Mouse (Mus musculus) left cerebral cortex, adult 18-20 months (tissue): ENCODE results near the gene Bcas3. TPM values are rescaled to one million over a fixed set of nuclear protein-coding genes. Genes with fewer than 3 reads are reported as not detected.

ENCODE experiments used
- DNase-seq, 2 experiments: peaks; one replicate each; pipeline ENCODE4 v3.0.0; 2021 to 2022; ENCODE audit warnings: low spot score in 2 of 2, mixed read lengths in 1 of 2
- total RNA-seq, 2 experiments: library from RNA; stranded (reverse); gene quantifications; 2 replicates each; pipeline ENCODE4 v1.2.3; 2021

Gene Bcas3
- total RNA-seq, 2 experiments from 2014 or later = 73.4 to 75.9 TPM

- no peak for DNase-seq
Measured at GRCm38 (mm10) chr11:85525979-85526775, 173.2 kb downstream of the Bcas3 start.

- no peak for DNase-seq
Measured at GRCm38 (mm10) chr11:85527261-85527660, 174.3 kb downstream of the Bcas3 start.

GRCm38 (mm10) chr11:85529531-85530285, 176.7 kb downstream of the Bcas3 start:
- no peak for DNase-seq

DNA sequence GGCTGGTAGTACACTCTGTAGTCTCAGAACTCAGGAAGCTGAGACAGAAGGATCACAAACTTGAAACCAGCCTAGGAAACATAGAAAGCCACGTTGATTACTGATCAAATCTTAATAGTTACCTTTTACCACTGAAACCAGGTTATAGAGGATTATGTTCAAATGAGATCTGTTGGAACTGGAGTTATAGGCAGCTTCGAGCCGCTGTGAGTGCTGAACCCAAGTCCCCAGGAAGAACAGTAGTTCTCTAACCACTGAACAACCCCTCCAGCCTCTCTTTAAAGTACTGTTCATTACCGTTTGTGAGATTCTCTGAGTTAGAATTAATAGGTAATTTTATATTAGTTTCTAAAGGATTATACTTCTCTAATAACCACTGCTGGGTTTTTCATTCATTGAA, 188.0 kb downstream of the Bcas3 start:
- no peak for DNase-seq

- DNase-seq = no peak
Measured at GRCm38 (mm10) chr11:85543311-85543710, 190.3 kb downstream of the Bcas3 start.

GRCm38 (mm10) chr11:85545602-85546001, 192.6 kb downstream of the Bcas3 start:
- DNase-seq = no peak

DNA sequence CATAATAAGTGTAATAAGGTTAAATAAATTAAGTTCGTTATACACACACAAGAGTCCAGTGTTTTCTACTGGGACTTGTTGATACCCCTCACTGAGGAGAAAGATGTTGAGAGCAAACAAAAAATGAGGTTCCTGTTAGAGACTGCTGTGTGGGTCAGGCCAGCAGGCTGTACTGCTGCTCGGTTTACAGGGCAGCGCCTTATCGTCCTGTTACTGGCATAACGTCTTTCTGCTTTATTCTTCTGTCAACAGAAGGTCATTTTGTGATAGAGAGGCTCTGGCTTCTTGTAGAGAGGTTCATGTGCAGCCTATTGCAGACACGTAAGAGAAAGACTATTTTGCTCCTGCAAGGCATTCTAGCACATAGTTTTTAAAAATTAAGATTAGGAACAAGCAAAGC, 195.0 kb downstream of the Bcas3 start:
- no peak for DNase-seq

DNA sequence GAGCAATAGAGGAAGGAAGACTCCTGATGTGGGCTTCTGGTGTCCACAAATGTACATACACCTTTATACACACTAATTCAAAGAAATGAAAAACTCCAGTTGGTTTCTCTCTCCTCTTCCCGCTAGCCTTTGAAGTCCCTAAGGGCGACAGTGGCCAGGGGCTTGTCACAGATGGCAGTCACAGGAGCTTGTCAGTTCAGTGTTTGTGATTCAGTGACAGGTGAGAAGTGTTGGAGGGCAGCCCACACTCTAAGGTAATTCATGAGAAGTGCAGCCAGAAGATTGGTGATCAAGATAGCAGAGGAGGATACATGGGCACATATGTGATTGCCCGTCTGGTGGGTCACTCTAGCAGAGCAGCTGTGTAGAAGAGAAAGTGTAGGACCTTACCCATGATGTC, 196.7 kb downstream of the Bcas3 start:
- DNase-seq = no peak

- DNase-seq = no peak
Measured at GRCm38 (mm10) chr11:85555066-85555465, 202.1 kb downstream of the Bcas3 start.

DNA sequence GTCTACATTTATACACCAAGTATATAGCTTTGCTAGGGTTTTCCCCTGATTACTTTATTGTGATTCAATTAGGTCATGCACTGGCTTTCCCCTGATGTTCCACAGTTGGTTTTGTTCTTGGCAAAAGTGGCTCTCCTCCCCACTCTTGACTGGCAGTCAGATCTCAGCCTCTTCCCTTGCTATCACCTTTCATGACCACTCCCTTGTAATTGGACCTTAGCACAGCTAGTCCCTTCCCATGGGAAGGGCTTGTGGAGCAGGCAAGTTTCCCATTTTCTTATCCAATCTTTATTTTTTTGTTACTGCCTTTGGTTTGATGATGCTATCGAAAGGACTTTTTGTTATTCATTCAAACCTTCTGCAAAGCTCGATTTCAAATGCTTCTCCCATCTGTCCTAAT, 202.8 kb downstream of the Bcas3 start:
- no peak for DNase-seq

- no peak for DNase-seq
Measured at GRCm38 (mm10) chr11:85565068-85565467, 212.1 kb downstream of the Bcas3 start.

DNA sequence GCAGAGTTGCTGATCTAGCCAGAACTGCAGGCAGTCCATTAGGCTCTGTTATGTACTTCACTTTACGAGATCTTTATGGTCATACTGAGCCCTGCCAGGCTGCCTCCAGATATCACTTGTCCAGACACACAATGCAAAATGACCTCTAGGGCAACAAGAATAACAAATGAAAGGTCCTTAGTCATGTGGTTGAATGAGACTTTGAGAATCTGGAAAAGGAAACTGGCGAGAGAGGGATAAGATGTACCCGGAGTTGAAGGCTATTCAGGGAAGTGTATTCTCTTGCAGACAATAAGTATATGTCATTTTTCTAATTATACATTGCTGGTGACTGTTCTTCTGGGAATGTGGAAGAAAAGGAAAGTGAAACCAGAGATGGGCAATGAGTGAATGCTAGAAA, 218.1 kb downstream of the Bcas3 start:
- no peak for DNase-seq

- DNase-seq = no peak
Measured at GRCm38 (mm10) chr11:85571936-85572335, 219.0 kb downstream of the Bcas3 start.

DNA sequence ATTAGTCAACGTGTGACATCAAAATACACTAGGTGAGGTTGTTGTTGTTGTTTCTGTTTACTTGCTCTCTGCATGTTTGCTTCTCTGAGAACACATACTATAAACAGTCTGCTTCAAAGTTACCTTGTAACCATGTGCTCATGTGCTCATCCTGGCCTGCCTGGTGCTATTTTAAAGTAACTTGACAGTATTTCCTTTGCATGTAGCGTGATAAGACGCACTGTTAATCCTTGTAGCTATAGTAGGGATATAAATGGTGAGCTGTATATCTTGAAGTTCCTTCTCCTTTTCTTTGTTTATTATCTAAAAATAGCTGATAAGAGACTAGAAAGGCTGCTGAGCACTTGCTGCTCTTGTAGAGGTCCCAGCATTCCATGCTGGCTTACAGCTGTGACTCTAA, 219.6 kb downstream of the Bcas3 start:
- no peak for DNase-seq

DNA sequence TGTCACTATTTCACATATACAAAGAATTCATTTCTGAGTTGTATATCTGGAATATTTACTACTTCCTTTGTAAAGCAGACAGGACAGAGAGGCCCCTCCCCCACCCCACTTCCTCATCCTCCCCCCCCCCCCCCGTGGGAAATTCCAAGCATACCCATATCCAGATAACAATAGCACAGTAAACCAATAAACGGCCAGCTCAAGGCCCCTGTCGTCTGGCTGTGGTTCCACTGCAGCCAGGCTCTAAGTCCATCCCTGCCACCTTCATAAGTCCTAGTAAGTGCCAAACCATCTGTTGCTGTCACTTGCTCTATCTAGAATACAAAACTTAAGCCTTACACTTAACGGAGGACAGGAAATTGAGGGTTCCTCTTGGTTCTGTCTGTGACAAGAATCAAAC, 221.5 kb downstream of the Bcas3 start:
- no peak for DNase-seq

DNA sequence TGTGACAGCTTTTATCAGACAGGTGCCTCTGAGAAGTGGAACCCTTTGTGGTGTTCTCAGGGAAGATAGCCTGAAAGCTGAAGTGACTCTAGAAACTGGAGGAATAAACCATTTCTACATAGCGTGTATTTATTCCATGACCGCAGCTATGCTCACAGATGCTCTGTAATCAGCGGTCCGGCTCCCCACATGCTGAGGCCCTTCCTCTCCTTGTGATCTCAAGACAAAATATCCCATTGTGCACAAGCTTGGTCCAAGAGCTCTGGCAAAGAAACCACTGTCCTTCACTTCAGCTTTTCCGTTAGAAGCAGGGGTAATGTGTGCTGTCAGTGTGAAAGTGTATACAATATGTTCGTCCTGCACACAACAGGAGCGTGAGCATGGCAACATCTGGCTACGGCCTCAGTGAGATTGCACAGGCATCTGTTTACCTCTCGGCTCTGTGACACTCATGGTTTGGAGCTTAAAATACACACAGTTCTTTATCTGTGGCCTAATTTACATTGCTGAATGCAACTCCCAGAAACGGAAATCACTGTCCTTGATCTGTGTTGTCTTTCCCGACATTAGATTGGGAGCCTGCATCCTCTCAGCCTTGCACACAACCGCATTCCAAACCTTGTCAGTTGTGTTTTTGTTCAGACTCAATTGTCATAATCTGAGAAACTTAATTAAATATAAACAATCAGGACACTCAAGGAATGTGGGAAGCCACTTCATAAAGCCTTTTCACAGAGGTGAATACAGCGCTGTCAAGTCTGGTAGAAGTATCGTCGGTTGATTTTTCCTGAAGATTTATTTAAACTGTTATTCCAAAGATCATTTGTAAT, 225.1 kb downstream of the Bcas3 start:
- no peak for DNase-seq

- DNase-seq = no peak
Measured at GRCm38 (mm10) chr11:85584086-85584485, 231.1 kb downstream of the Bcas3 start.

GRCm38 (mm10) chr11:85593636-85594035, 240.7 kb downstream of the Bcas3 start:
- no peak for DNase-seq

GRCm38 (mm10) chr11:85599251-85599650, 246.3 kb downstream of the Bcas3 start:
- DNase-seq = no peak

DNA sequence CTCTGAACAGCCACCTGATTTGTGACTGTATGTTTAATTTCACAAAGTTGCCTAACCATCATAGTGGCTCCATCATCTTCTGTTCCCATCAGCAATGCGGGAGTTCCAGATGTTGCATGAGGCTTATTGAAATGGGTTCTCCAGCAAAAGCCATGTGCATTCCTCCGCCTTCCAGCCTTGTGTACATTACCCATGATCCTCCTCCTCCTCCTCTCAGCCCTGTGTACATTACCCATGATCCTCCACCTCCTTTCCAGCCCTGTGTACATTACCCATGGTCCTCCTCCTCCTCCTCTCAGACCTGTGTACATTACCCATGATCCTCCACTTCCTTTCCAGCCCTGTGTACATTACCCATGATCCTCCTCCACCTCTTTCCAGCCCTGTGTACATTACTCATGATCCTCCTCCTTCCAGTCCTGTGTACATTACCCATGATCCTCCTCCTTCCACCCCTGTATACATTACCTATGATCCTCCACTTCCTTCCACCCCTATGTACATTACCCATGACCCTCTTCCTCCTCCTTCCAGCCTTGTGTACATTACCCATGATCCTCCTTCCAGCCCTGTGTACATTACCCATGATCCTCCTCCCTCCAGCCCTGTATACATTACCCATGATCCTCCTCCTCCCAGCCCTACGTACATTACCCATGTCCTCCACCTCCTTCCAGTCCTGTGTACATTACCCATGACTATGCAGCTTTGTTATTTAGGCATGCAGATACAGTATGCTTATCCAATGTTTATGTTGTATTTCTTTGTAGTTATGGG, 250.8 kb downstream of the Bcas3 start:
- DNase-seq = no peak
